Mouse (Mus musculus) C2C12 (cell line): ENCODE measurements around the gene Mex3a.

ENCODE experiments used
- CEBPB ChIP-seq: IDR thresholded peaks from one replicate; pipeline ENCODE4 v1.6.1; 2011; ENCODE audit warnings: low read depth, mild to moderate bottlenecking, control low read depth, moderate library complexity
- CTCF ChIP-seq: IDR thresholded peaks from one replicate; pipeline ENCODE4 v1.5.1; 2011; ENCODE audit not compliant: control insufficient read depth, insufficient read depth, insufficient read length
- MAX ChIP-seq: IDR thresholded peaks from one replicate; pipeline ENCODE4 v1.6.1; 2011; ENCODE audit warnings: mild to moderate bottlenecking, control low read depth
- MYOG ChIP-seq: IDR thresholded peaks from one replicate; pipeline ENCODE4 v1.6.1; 2011; ENCODE audit not compliant: control insufficient read depth, insufficient read length; ENCODE audit errors: extremely low read depth
- USF1 ChIP-seq: IDR thresholded peaks from one replicate; pipeline ENCODE4 v1.6.1; 2011; ENCODE audit warnings: low read depth, mild to moderate bottlenecking, control low read depth, moderate library complexity

- TF ChIP-seq MAX (no peak), CTCF (no peak), USF1 (no peak), MYOG (no peak), CEBPB (no peak)
Measured at GRCm38 (mm10) chr3:88503881-88504746, 28.1 kb upstream of the Mex3a start.
